Mouse (Mus musculus) midbrain, embryonic 10.5 days (tissue): ENCODE measurements at regions not wholly inside any gene's neighbourhood (a gene's known extent, or its start where the extent isn't known, plus 50 kb on each side); places are given as distances from the start of the nearest gene placed in this dataset. TPM values are rescaled to one million over a fixed set of nuclear protein-coding genes. Genes with fewer than 3 reads are reported as not detected.

ENCODE experiments used
- DNase-seq: peaks from one replicate; pipeline ENCODE4 v3.0.0-alpha.2; 2017; ENCODE audit warnings: low spot score
- H3K27ac ChIP-seq: fragments of 300-500 bp; sonication (generic); replicated peaks from 2 replicates; pipeline ENCODE4 v1.5.1; 2016; ENCODE audit warnings: mild to moderate bottlenecking
- H3K27me3 ChIP-seq: fragments of 300-500 bp; sonication (generic); 2 replicates; pipeline ENCODE4 v1.6.1; 2016; ENCODE audit warnings: low read depth, mild to moderate bottlenecking; ENCODE audit not compliant: poor library complexity, severe bottlenecking
- H3K36me3 ChIP-seq: fragments of 300-500 bp; sonication (generic); 2 replicates; pipeline ENCODE4 v1.6.1; 2016; ENCODE audit warnings: mild to moderate bottlenecking, moderate library complexity
- H3K4me1 ChIP-seq: fragments of 300-500 bp; sonication (generic); 2 replicates; pipeline ENCODE4 v1.6.1; 2016
- H3K4me3 ChIP-seq: fragments of 300-500 bp; sonication (generic); 2 replicates; pipeline ENCODE4 v1.5.1; 2016; ENCODE audit warnings: mild to moderate bottlenecking, moderate library complexity
- H3K9me3 ChIP-seq: fragments of 300-500 bp; sonication (generic); replicated peaks from 2 replicates; pipeline ENCODE4 v1.6.1; 2016; ENCODE audit warnings: mild to moderate bottlenecking
- WGBS: fragments of 180-500 bp; shearing (Covaris S2); methylation state at CpG from one replicate; pipeline ENCODE4 v1.1.7; 2016; 5-methylcytosine and 5-hydroxymethylcytosine counted together
- microRNA-seq: library from miRNA; unstranded; fragments of <30 nt; microRNA quantifications from one replicate; pipeline ENCODE4, GENCODE M21; 2017

- no peaks in the 10 kb centered on the region; the same call in 1 of the 2 replicates for H3K9me3 ChIP-seq
- no peaks in the 10 kb centered on the region for H3K36me3 ChIP-seq
- H3K4me1 ChIP-seq, result peaks cover 25% of the 10 kb centered on the region
- 53% methylated on average over 5 of the region's 5 CpGs for WGBS
- peaks cover 86% of the 10 kb centered on the region for H3K27me3 ChIP-seq
- peak; percentile 21 for DNase-seq
- H3K27ac ChIP-seq, result no peak overlapping the region
- no peak overlapping the region for H3K4me3 ChIP-seq
Measured at GRCm38 (mm10) chr13:98545398-98545797, 53.6 kb upstream of the Gm10320 start.

- 92% methylated on average over 10 of the region's 10 CpGs for WGBS
- Histone ChIP-seq H3K36me3 (no peaks in the 10 kb centered on the region), H3K27ac (no peak overlapping the region), H3K27me3 (peaks cover 86% of the 10 kb centered on the region), H3K4me1 (peaks cover 25% of the 10 kb centered on the region), H3K9me3 (no peaks in the 10 kb centered on the region; the same call in 1 of the 2 replicates), H3K4me3 (no peak overlapping the region)
- peak; percentile 9 for DNase-seq
Measured at GRCm38 (mm10) chr13:98544051-98544450, 52.2 kb upstream of the Gm10320 start.

Small RNAs in the stretch of these regions (microRNA-seq; reads per million reads assigned to microRNA genes)
- gene Gm22698, result not detected
